In the genomic region with DNA sequence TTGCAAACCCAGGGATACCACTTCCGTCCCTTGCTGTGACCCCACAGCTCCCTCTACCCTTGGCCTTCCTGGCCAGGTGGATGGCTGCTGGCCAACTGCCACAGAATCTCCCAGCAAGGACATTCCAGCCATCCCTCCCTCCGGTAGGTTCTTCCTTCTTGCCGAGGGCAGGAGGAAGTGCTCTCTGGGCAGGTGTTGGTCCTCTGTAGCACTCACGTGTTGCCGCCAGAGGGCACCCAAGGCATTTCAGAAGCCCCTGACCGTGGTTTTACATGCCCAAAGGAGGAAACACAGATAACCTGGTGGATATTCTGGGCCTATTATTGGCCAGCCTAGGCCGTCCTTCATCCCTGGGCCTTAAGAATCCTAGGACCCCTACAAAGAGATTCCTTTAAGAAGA, we compare ENCODE assay signal across 7 mouse cellular contexts. TPM values are rescaled to one million over a fixed set of nuclear protein-coding genes. Genes with fewer than 3 reads are reported as not detected.
A peak's percentile ranks its signal among the peaks of the same experiment; 100 is the strongest.
DNase-seq lines count a peak whose midpoint lies in the region; ATAC-seq and TF ChIP-seq lines count a peak whose summit lies in the region.

No protein-coding gene starts in this region.

- H3K36me3 ChIP-seq in intestine, embryonic 14.5 days (ENCODE audit: control insufficient read depth, insufficient read depth, low read length), result no peaks in the 10 kb centered on the region
- no peaks in the 10 kb centered on the region for H3K36me3 ChIP-seq in midbrain, embryonic 10.5 days

- H3K9me3 ChIP-seq in intestine, embryonic 14.5 days (ENCODE audit: control insufficient read depth, low read length), result no peaks in the 10 kb centered on the region
- no peaks in the 10 kb centered on the region for H3K9me3 ChIP-seq in midbrain, embryonic 10.5 days (replicated peaks)

- no peak overlapping the region for H3K4me3 ChIP-seq in intestine, embryonic 14.5 days (ENCODE audit: low read depth, low read length)
- H3K4me3 ChIP-seq in midbrain, embryonic 10.5 days, result 0 out of 2 replicates have a peak overlapping the region, but pooled peaks have one; percentile 20

- no peaks in the 10 kb centered on the region for H3K27me3 ChIP-seq in Patski
- 0 out of 2 replicates have a peak, but pooled peaks cover 7% of the 10 kb centered on the region for H3K27me3 ChIP-seq in intestine, embryonic 14.5 days (replicated peaks; ENCODE audit: control insufficient read depth, insufficient read depth, low read length)
- H3K27me3 ChIP-seq in midbrain, embryonic 10.5 days (ENCODE audit: low read depth, poor library complexity, severe bottlenecking), result peaks cover 50% of the 10 kb centered on the region

- 4% methylated on average over 7 of the region's 7 CpGs for WGBS in intestine, embryonic 14.5 days
- WGBS in midbrain, embryonic 10.5 days, result 6% methylated on average over 7 of the region's 7 CpGs

- no peak overlapping the region for H3K9ac ChIP-seq in intestine, embryonic 14.5 days (ENCODE audit: low read length)

- H3K4me2 ChIP-seq in intestine, embryonic 14.5 days (ENCODE audit: low read length), result 0 out of 2 replicates have a peak overlapping the region, but pooled peaks have one; percentile 11

- no peak for DNase-seq in Patski (ENCODE audit: low read depth, low spot score)
- DNase-seq in cerebellum, adult 18-20 months, result peak; percentile 87 to 89
- DNase-seq in frontal cortex, postnatal 25 days (ENCODE audit: low spot score in 2 of 2), result peak; percentile 68 to 70
- DNase-seq in intestine, embryonic 14.5 days (ENCODE audit: low spot score), result peak; percentile 90
- peak; percentile 65 to 69 for DNase-seq in left cerebral cortex, adult 8-10 months (ENCODE audit: low spot score in 2 of 2)
- peak; percentile 82 for DNase-seq in midbrain, embryonic 10.5 days (ENCODE audit: low spot score)
- DNase-seq in right cerebral cortex, postnatal 4 days, result peak; percentile 80

- ATAC-seq in Patski, result peak; percentile 2
- no peak for ATAC-seq in intestine, embryonic 14.5 days (replicated peaks; ENCODE audit: low FRiP score, low TSS enrichment, low read depth)

- POLR2A ChIA-PET in Patski (lab: Charles Lee), result no interaction called here

- peaks cover 6% of the 10 kb centered on the region for H3K4me1 ChIP-seq in intestine, embryonic 14.5 days (replicated peaks; ENCODE audit: control insufficient read depth, insufficient read depth, low read length)
- H3K4me1 ChIP-seq in midbrain, embryonic 10.5 days, result peaks cover 24% of the 10 kb centered on the region

- in situ Hi-C loops in Patski (cut with MboI; ENCODE audit: low pct_unique_long_range_greater_than_20kb), result no loop called here

- CTCF ChIA-PET in Patski (lab: Charles Lee), result interaction anchor here (0.7 to 2.7 kb wide), 7 partner anchors 10 to 50 kb away, joined by 3 to 22 read pairs (median 4); a partner anchor contains a TSS

- peak; percentile 96 for TF ChIP-seq CTCF in Patski (IDR thresholded peaks at IDR 0.05)

- H3K27ac ChIP-seq in intestine, embryonic 14.5 days (ENCODE audit: low read depth), result no peak overlapping the region
- H3K27ac ChIP-seq in midbrain, embryonic 10.5 days (replicated peaks), result peak overlapping the region; percentile 39; the same call in 1 of the 2 replicates

RNA-seq across cellular contexts. Expression of a gene that starts 0.4 kb away (rescaled TPM):
- polyA plus RNA-seq in Patski (2021), result 13.0 TPM
- 18.6 and 18.7 TPM in 2 replicates for polyA plus RNA-seq in intestine, embryonic 14.5 days (2014; fragmentation: Nextera tagmentation; extraction: Ambion mirVana)
- 10 to 100 TPM; 10.7 to 15.0 (median 13.0) TPM for total RNA-seq in left cerebral cortex, adult 8-10 months (2022)
- 30.5 and 35.5 TPM in 2 replicates for polyA plus RNA-seq in midbrain, embryonic 10.5 days (2016; fragmentation: Nextera tagmentation; extraction: Ambion mirVana)

RNA-seq across cellular contexts. Expression of a gene that starts 30.8 kb away (rescaled TPM):
- 0.53 TPM for polyA plus RNA-seq in Patski (2021)
- polyA plus RNA-seq in intestine, embryonic 14.5 days (2014; fragmentation: Nextera tagmentation; extraction: Ambion mirVana), result not detected in 2 replicates
- total RNA-seq in left cerebral cortex, adult 8-10 months (2022), result 1 to 10 TPM; 1.1 to 2.0 (median 1.3) TPM
- polyA plus RNA-seq in midbrain, embryonic 10.5 days (2016; fragmentation: Nextera tagmentation; extraction: Ambion mirVana), result 0.71 and 2.0 TPM in 2 replicates

RNA-seq across cellular contexts. Expression of a gene that starts 38.6 kb away (rescaled TPM):
- 26.5 TPM for polyA plus RNA-seq in Patski (2021)
- 40.9 and 44.1 TPM in 2 replicates for polyA plus RNA-seq in intestine, embryonic 14.5 days (2014; fragmentation: Nextera tagmentation; extraction: Ambion mirVana)
- 10 to 100 TPM; 43.7 to 51.2 (median 48.6) TPM for total RNA-seq in left cerebral cortex, adult 8-10 months (2022)
- polyA plus RNA-seq in midbrain, embryonic 10.5 days (2016; fragmentation: Nextera tagmentation; extraction: Ambion mirVana), result 28.2 and 32.1 TPM in 2 replicates

RNA-seq across cellular contexts. Expression of a gene that starts 47.4 kb away (rescaled TPM):
- 47.0 TPM for polyA plus RNA-seq in Patski (2021)
- 18.6 and 19.0 TPM in 2 replicates for polyA plus RNA-seq in intestine, embryonic 14.5 days (2014; fragmentation: Nextera tagmentation; extraction: Ambion mirVana)
- 1 to 10 TPM; 5.0 to 6.1 (median 5.4) TPM for total RNA-seq in left cerebral cortex, adult 8-10 months (2022)
- polyA plus RNA-seq in midbrain, embryonic 10.5 days (2016; fragmentation: Nextera tagmentation; extraction: Ambion mirVana), result 39.5 and 42.2 TPM in 2 replicates

RNA-seq across cellular contexts. Expression of a gene that starts 54.5 kb away (rescaled TPM):
- polyA plus RNA-seq in Patski (2021), result 2.1 TPM
- polyA plus RNA-seq in intestine, embryonic 14.5 days (2014; fragmentation: Nextera tagmentation; extraction: Ambion mirVana), result 56.8 and 62.5 TPM in 2 replicates
- total RNA-seq in left cerebral cortex, adult 8-10 months (2022), result not detected
- polyA plus RNA-seq in midbrain, embryonic 10.5 days (2016; fragmentation: Nextera tagmentation; extraction: Ambion mirVana), result 0.04 and 0.05 TPM in 2 replicates
